Mouse (Mus musculus): Measurements from ENCODE around the gene Txlna. TPM values are rescaled to one million over a fixed set of nuclear protein-coding genes. Genes with fewer than 3 reads are reported as not detected.

Txlna gene
- polyA plus RNA-seq, 1 experiment from 2014 or later, result 94.4 TPM

DNA sequence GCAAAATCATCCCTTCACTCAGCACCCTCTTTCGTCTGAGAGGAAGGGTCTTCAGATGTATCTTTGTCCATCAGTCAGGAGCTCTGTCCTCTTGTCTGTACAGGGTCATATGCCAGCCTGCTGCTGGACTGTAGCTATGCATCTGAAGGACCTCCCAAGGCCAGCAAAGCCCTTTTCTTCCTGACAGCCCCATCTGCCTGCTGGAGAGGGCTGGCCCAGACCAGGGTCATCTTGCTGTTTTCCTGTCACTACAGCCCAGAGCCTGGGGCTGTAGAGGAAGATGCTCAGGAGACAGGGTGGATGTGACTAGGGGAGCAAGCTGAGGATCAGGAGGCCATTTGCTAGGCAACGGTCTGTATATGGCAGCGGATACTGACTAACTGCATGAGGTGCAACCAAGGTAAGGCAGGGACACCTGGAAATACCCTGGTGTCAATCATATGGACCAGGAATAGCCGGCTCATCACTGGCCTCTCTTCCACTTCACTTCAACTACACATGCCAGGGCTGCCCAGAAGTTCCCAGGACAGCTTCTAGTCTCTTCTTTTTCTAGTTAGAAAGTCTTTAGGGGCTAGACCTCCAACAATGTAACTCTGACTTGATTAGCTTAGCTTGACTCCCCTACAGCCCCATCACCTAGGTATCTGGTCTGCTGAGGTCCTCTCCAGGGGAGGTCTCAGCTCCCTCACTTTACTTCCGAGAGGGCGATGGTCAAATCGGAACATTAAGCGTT lies 17.9 kb downstream of the Txlna start:
- 15% methylated on average over 8 of the region's 8 CpGs for WGBS
- Histone ChIP-seq H3K9ac (replicated peaks; ENCODE audit: low read depth, low read length) (peak overlapping the region; percentile 76), H3K27me3 (ENCODE audit: control insufficient read depth, insufficient read depth, low read length) (no peaks in the 10 kb centered on the region), H3K4me3 (ENCODE audit: low read depth, low read length) (peak overlapping the region; percentile 66), H3K4me2 (replicated peaks; ENCODE audit: low read depth, low read length) (peak overlapping the region; percentile 84), H3K27ac (ENCODE audit: low read length) (peak overlapping the region; percentile 74; the same call in 1 of the 2 replicates), H3K4me1 (ENCODE audit: control insufficient read depth, insufficient read depth, low read length) (peaks cover 32% of the 10 kb centered on the region; the same call in 1 of the 2 replicates), H3K36me3 (ENCODE audit: control insufficient read depth, insufficient read depth, low read length) (peaks cover 20% of the 10 kb centered on the region), H3K9me3 (ENCODE audit: control insufficient read depth, low read depth, low read length) (no peaks in the 10 kb centered on the region)
- no peak for ATAC-seq (ENCODE audit: insufficient number of reproducible peaks, insufficient read depth, low FRiP score, low read depth)

GRCm38 (mm10) chr4:129622120-129622802 lies 18.6 kb downstream of the Txlna start:
- no peak for ATAC-seq (ENCODE audit: insufficient number of reproducible peaks, insufficient read depth, low FRiP score, low read depth)
- Histone ChIP-seq H3K36me3 (ENCODE audit: control insufficient read depth, insufficient read depth, low read length) (peaks cover 13% of the 10 kb centered on the region), H3K9ac (replicated peaks; ENCODE audit: low read depth, low read length) (no peak overlapping the region; the same call in 1 of the 2 replicates), H3K9me3 (ENCODE audit: control insufficient read depth, low read depth, low read length) (no peaks in the 10 kb centered on the region), H3K4me1 (ENCODE audit: control insufficient read depth, insufficient read depth, low read length) (peaks cover 34% of the 10 kb centered on the region; the same call in 1 of the 2 replicates), H3K27me3 (ENCODE audit: control insufficient read depth, insufficient read depth, low read length) (no peaks in the 10 kb centered on the region), H3K4me2 (replicated peaks; ENCODE audit: low read depth, low read length) (peak overlapping the region; percentile 84; the same call in 1 of the 2 replicates), H3K27ac (ENCODE audit: low read length) (no peak overlapping the region), H3K4me3 (ENCODE audit: low read depth, low read length) (no peak overlapping the region; the same call in 1 of the 2 replicates)
- 81% methylated on average over 11 of the region's 11 CpGs for WGBS

DNA sequence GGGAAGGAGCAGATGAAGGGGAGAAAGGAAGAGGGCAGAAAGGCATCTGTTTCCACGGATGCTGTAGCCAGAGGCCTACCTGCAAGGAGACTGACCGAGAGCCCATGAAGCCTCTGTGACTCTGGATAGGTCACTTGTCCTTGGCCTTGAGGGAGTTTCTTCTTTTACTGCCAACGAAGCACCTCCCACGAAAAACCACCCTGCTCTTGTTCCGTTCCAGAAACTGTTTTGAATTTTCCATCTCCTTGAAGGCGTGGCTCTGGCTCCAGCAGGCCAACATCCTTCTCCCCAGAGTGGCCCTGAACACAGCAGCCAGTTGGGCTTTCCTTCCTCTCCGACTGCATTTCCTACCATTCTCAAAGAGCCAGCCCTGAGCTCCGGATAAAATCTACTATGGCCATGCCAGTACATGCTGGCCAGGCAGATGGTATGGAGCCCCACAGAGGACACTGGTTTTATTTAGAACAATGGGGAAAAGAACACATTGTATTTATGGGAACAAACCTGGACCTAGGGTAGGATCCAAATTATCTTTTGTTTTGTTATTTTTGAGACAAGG lies 19.5 kb downstream of the Txlna start:
- Histone ChIP-seq H3K27me3 (ENCODE audit: control insufficient read depth, insufficient read depth, low read length) (no peaks in the 10 kb centered on the region), H3K9ac (replicated peaks; ENCODE audit: low read depth, low read length) (no peak overlapping the region), H3K4me1 (ENCODE audit: control insufficient read depth, insufficient read depth, low read length) (peaks cover 34% of the 10 kb centered on the region; the same call in 1 of the 2 replicates), H3K4me2 (replicated peaks; ENCODE audit: low read depth, low read length) (no peak overlapping the region), H3K27ac (ENCODE audit: low read length) (no peak overlapping the region; the same call in 1 of the 2 replicates), H3K4me3 (ENCODE audit: low read depth, low read length) (no peak overlapping the region), H3K36me3 (ENCODE audit: control insufficient read depth, insufficient read depth, low read length) (peaks cover 13% of the 10 kb centered on the region), H3K9me3 (ENCODE audit: control insufficient read depth, low read depth, low read length) (no peaks in the 10 kb centered on the region)
- 71% methylated on average over 8 of the region's 8 CpGs for WGBS
- no peak for ATAC-seq (ENCODE audit: insufficient number of reproducible peaks, insufficient read depth, low FRiP score, low read depth)

GRCm38 (mm10) chr4:129620419-129621282 lies 20.2 kb downstream of the Txlna start:
- Histone ChIP-seq H3K4me3 (ENCODE audit: low read depth, low read length) (no peak overlapping the region), H3K27me3 (ENCODE audit: control insufficient read depth, insufficient read depth, low read length) (no peaks in the 10 kb centered on the region), H3K4me1 (ENCODE audit: control insufficient read depth, insufficient read depth, low read length) (peaks cover 32% of the 10 kb centered on the region; the same call in 1 of the 2 replicates), H3K9ac (replicated peaks; ENCODE audit: low read depth, low read length) (no peak overlapping the region), H3K36me3 (ENCODE audit: control insufficient read depth, insufficient read depth, low read length) (peaks cover 10% of the 10 kb centered on the region; the same call in 1 of the 2 replicates), H3K27ac (ENCODE audit: low read length) (peak overlapping the region; percentile 39; the same call in 1 of the 2 replicates), H3K4me2 (replicated peaks; ENCODE audit: low read depth, low read length) (no peak overlapping the region), H3K9me3 (ENCODE audit: control insufficient read depth, low read depth, low read length) (no peaks in the 10 kb centered on the region)
- ATAC-seq (ENCODE audit: insufficient number of reproducible peaks, insufficient read depth, low FRiP score, low read depth), result no peak
- 78% methylated on average over 11 of the region's 11 CpGs for WGBS

DNA sequence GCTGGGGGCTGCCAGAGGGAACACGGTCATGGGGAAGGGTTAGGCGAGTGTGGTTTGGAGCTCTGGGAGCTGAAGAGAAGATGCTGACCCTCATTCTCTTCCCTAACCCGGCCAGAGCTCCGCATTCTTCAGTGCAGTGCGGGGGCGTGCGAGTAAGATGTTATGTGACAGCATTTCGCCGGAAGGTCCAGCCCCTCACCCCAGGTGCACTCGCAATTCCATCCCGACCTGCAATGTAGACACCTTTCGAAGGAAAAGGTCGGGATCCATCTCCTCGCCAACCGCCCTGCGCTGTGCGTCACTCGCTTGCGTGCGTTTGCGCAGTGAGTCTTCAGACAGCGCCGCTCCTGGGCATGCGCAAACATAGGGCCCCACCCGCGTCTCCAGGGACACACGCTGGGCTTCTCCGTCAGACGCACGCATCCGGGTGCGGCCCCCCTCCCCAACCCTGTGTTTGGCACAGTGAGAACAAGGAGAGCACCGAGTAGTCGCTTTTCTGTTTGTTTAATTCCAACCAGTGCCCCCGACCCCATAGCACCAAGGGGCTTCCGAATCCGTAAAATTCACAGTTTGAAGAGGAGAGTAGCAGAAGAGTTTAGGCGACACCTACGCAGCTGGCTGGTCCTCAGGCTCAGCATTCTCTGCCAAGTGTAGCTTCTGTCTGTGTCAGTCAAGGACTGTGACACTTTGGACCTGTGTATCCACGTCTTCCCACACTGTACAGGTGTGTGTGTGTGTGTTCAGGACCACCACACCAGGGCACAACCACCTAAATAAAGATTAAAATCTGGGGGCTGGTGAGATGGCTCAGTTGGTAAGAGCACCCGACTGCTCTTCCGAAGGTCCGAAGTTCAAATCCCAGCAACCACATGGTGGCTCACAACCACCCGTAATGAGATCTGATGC lies 21.8 kb downstream of the Txlna start, which contains the start of gene Iqcc:
Gene Iqcc (minus strand): TSS at position 314 of the 906 bp plus-strand sequence.
- Histone ChIP-seq H3K9ac (replicated peaks; ENCODE audit: low read depth, low read length) (peak within 1 kb of the TSS; percentile 80), H3K36me3 (ENCODE audit: control insufficient read depth, insufficient read depth, low read length) (peaks cover 10% of the 10 kb centered on the region; the same call in 1 of the 2 replicates), H3K4me3 (ENCODE audit: low read depth, low read length) (peak within 1 kb of the TSS; percentile 75), H3K9me3 (ENCODE audit: control insufficient read depth, low read depth, low read length) (no peaks in the 10 kb centered on the region), H3K4me2 (replicated peaks; ENCODE audit: low read depth, low read length) (peak within 1 kb of the TSS; percentile 84), H3K27me3 (ENCODE audit: control insufficient read depth, insufficient read depth, low read length) (no peaks in the 10 kb centered on the region), H3K27ac (ENCODE audit: low read length) (peak within 1 kb of the TSS; percentile 81), H3K4me1 (ENCODE audit: control insufficient read depth, insufficient read depth, low read length) (peaks cover 20% of the 10 kb centered on the region; the same call in 1 of the 2 replicates)
- 4% methylated on average over 43 of the region's 44 CpGs for WGBS
- peak; percentile 90 for ATAC-seq (ENCODE audit: insufficient number of reproducible peaks, insufficient read depth, low FRiP score, low read depth)

GRCm38 (mm10) chr4:129618031-129618430 lies 22.8 kb downstream of the Txlna start:
- peak overlapping the region; percentile 80; the same call in 1 of the 2 replicates for H3K9ac ChIP-seq (replicated peaks; ENCODE audit: low read depth, low read length)
- WGBS, result 92% methylated on average over 5 of the region's 5 CpGs
- peak overlapping the region; percentile 84 for H3K4me2 ChIP-seq (replicated peaks; ENCODE audit: low read depth, low read length)
- H3K9me3 ChIP-seq (ENCODE audit: control insufficient read depth, low read depth, low read length), result no peaks in the 10 kb centered on the region
- no peak overlapping the region for H3K27ac ChIP-seq (ENCODE audit: low read length)
- H3K4me1 ChIP-seq (ENCODE audit: control insufficient read depth, insufficient read depth, low read length), result peaks cover 19% of the 10 kb centered on the region; the same call in 1 of the 2 replicates
- H3K4me3 ChIP-seq (ENCODE audit: low read depth, low read length), result peak overlapping the region; percentile 75
- H3K36me3 ChIP-seq (ENCODE audit: control insufficient read depth, insufficient read depth, low read length), result peaks cover 10% of the 10 kb centered on the region; the same call in 1 of the 2 replicates
- no peak for ATAC-seq (ENCODE audit: insufficient number of reproducible peaks, insufficient read depth, low FRiP score, low read depth)
- no peaks in the 10 kb centered on the region for H3K27me3 ChIP-seq (ENCODE audit: control insufficient read depth, insufficient read depth, low read length)

DNA sequence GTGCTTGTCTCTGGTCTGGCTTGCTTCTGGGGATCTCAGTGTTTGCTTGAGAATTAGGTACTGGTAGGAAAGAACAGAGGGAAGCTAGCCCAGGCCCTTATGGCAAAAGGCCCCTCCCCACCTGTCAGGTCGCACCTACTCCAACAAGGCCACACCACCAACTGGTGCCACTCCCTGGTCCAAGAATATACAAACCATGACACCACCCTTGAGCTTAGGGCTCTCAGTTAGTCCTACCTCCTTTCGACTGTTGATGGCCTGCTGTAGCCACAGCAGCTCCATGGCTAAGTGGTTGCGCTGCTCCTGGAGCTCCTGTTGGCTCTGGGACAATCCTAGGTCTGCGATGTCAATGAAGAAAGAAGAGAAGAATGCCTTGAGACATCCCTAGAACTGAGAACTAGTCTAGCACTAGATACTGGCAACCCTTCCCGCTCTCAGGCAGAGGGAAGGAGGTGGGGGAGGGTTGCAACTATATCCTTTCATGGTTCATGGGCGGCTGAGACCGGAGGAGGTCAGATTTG lies 23.7 kb downstream of the Txlna start:
- H3K4me3 ChIP-seq (ENCODE audit: low read depth, low read length), result no peak overlapping the region
- ATAC-seq (ENCODE audit: insufficient number of reproducible peaks, insufficient read depth, low FRiP score, low read depth), result no peak
- no peaks in the 10 kb centered on the region for H3K9me3 ChIP-seq (ENCODE audit: control insufficient read depth, low read depth, low read length)
- no peak overlapping the region for H3K9ac ChIP-seq (replicated peaks; ENCODE audit: low read depth, low read length)
- peaks cover 10% of the 10 kb centered on the region; the same call in 1 of the 2 replicates for H3K36me3 ChIP-seq (ENCODE audit: control insufficient read depth, insufficient read depth, low read length)
- no peak overlapping the region for H3K4me2 ChIP-seq (replicated peaks; ENCODE audit: low read depth, low read length)
- H3K4me1 ChIP-seq (ENCODE audit: control insufficient read depth, insufficient read depth, low read length), result peaks cover 13% of the 10 kb centered on the region; the same call in 1 of the 2 replicates
- H3K27ac ChIP-seq (ENCODE audit: low read length), result no peak overlapping the region
- WGBS, result 91% methylated on average over 7 of the region's 7 CpGs
- H3K27me3 ChIP-seq (ENCODE audit: control insufficient read depth, insufficient read depth, low read length), result no peaks in the 10 kb centered on the region

Data from stomach, embryonic 14.5 days (tissue).